Mouse (Mus musculus) T-helper 2 cell (primary cell): ENCODE results near the gene Gm13694.

Source experiments
- in situ Hi-C: fragments of 300-600 bp; cut with MboI, MseI; formaldehyde crosslinking; loops from one replicate; pipeline ENCODE4 v1.15.1; 2025; ENCODE audit warnings: high pct_unique_total_duplicates

The Gm13694 gene

GRCm38 (mm10) chr2:84023319-84023718 lies 44.6 kb downstream of the Gm13694 start:
- in situ Hi-C loops, result no loop called here

GRCm38 (mm10) chr2:84025217-84025616 lies 46.5 kb downstream of the Gm13694 start:
- in situ Hi-C loops, result no loop called here
